Mouse (Mus musculus) lung, embryonic 15.5 days (tissue): ENCODE measurements around the gene Nrarp. TPM values are rescaled to one million over a fixed set of nuclear protein-coding genes. Genes with fewer than 3 reads are reported as not detected.

Experiments used
- ATAC-seq: fragments of 200-750 bp; cut with Nextera tagmentation; 2 replicates; pipeline ENCODE4 v1.8.0; 2017; ENCODE audit warnings: moderate number of reproducible peaks, borderline replicate concordance; ENCODE audit not compliant: low FRiP score, low TSS enrichment; ENCODE audit errors: extremely low read depth
- H3K27ac ChIP-seq: fragments of 300-500 bp; sonication (generic); 2 replicates; pipeline ENCODE4 v1.5.1; 2015; ENCODE audit warnings: moderate library complexity, mild to moderate bottlenecking, inconsistent platforms
- H3K27me3 ChIP-seq: fragments of 300-500 bp; sonication (generic); 2 replicates; pipeline ENCODE4 v1.6.1; 2015; ENCODE audit warnings: inconsistent platforms
- H3K36me3 ChIP-seq: fragments of 300-500 bp; sonication (generic); 2 replicates; pipeline ENCODE4 v1.6.1; 2015; ENCODE audit warnings: inconsistent platforms
- H3K4me1 ChIP-seq: fragments of 300-500 bp; sonication (generic); 2 replicates; pipeline ENCODE4 v1.6.1; 2015; ENCODE audit warnings: inconsistent platforms
- H3K4me2 ChIP-seq: fragments of 300-500 bp; sonication (generic); 2 replicates; pipeline ENCODE4 v1.6.1; 2015; ENCODE audit warnings: inconsistent platforms, mild to moderate bottlenecking, moderate library complexity
- H3K4me3 ChIP-seq: fragments of 300-500 bp; sonication (generic); 2 replicates; pipeline ENCODE4 v1.5.1; 2015; ENCODE audit warnings: mild to moderate bottlenecking, inconsistent platforms
- H3K9ac ChIP-seq: fragments of 300-500 bp; sonication (generic); 2 replicates; pipeline ENCODE4 v1.6.1; 2015; ENCODE audit warnings: inconsistent platforms
- H3K9me3 ChIP-seq: fragments of 300-500 bp; sonication (generic); 2 replicates; pipeline ENCODE4 v1.6.1; 2016; ENCODE audit warnings: inconsistent platforms
- WGBS: fragments of 180-500 bp; shearing (Covaris S2); methylation state at CpG from one replicate; pipeline ENCODE4 v1.1.7; 2015; 5-methylcytosine and 5-hydroxymethylcytosine counted together
- polyA plus RNA-seq: library from polyadenylated mRNA; unstranded; fragments of >200 nt; fragmentation: Nextera tagmentation; extraction: Ambion mirVana; gene quantifications from 2 replicates; pipeline ENCODE4 v1.2.1, GENCODE M21; 2015

Gene Nrarp
- polyA plus RNA-seq, 1 experiment from 2014 or later: 15.7 TPM

GRCm38 (mm10) chr2:25185625-25186574, 5.3 kb downstream of the Nrarp start:
- peaks cover 27% of the 10 kb centered on the region for H3K27me3 ChIP-seq
- H3K4me2 ChIP-seq: peak overlapping the region; percentile 97
- no peaks in the 10 kb centered on the region for H3K36me3 ChIP-seq
- no peaks in the 10 kb centered on the region for H3K9me3 ChIP-seq
- peak; percentile 60 for ATAC-seq
- under 1% methylated on average over 64 of the region's 64 CpGs for WGBS
- peak overlapping the region; percentile 49 for H3K4me3 ChIP-seq
- peak overlapping the region; percentile 83 for H3K27ac ChIP-seq
- H3K4me1 ChIP-seq: peaks cover 28% of the 10 kb centered on the region
- peak overlapping the region; percentile 55 for H3K9ac ChIP-seq

- no peak overlapping the region for H3K27ac ChIP-seq
- no peaks in the 10 kb centered on the region for H3K9me3 ChIP-seq
- peaks cover 21% of the 10 kb centered on the region for H3K27me3 ChIP-seq
- H3K4me1 ChIP-seq: peaks cover 22% of the 10 kb centered on the region
- no peaks in the 10 kb centered on the region for H3K36me3 ChIP-seq
- 32% methylated on average over 5 of the region's 5 CpGs for WGBS
- no peak overlapping the region for H3K9ac ChIP-seq
- peak overlapping the region; percentile 49; the same call in 1 of the 2 replicates for H3K4me3 ChIP-seq
- no peak for ATAC-seq
- peak overlapping the region; percentile 97 for H3K4me2 ChIP-seq
These were observed 6.0 kb downstream of the Nrarp start for GRCm38 (mm10) chr2:25186575-25186930.

- H3K9ac ChIP-seq: no peak overlapping the region
- no peaks in the 10 kb centered on the region for H3K9me3 ChIP-seq
- H3K4me2 ChIP-seq: no peak overlapping the region
- H3K27me3 ChIP-seq: peaks cover 10% of the 10 kb centered on the region
- 79% methylated on average over 6 of the region's 6 CpGs for WGBS
- no peak overlapping the region for H3K27ac ChIP-seq
- peaks cover 12% of the 10 kb centered on the region for H3K4me1 ChIP-seq
- no peaks in the 10 kb centered on the region for H3K36me3 ChIP-seq
- ATAC-seq: no peak
- H3K4me3 ChIP-seq: no peak overlapping the region
These were observed 7.3 kb downstream of the Nrarp start for GRCm38 (mm10) chr2:25187841-25188240.

- Histone ChIP-seq H3K9ac (peak overlapping the region; percentile 17; the same call in 1 of the 2 replicates), H3K4me2 (peak overlapping the region; percentile 21; the same call in 1 of the 2 replicates), H3K27ac (0 out of 2 replicates have a peak overlapping the region, but pooled peaks have one; percentile 15), H3K36me3 (no peaks in the 10 kb centered on the region), H3K27me3 (peaks cover 9% of the 10 kb centered on the region), H3K9me3 (no peaks in the 10 kb centered on the region), H3K4me1 (peaks cover 37% of the 10 kb centered on the region), H3K4me3 (no peak overlapping the region)
- peak; percentile 68 for ATAC-seq
- WGBS: 2% methylated on average over 6 of the region's 6 CpGs
These were observed 12.8 kb downstream of the Nrarp start for GRCm38 (mm10) chr2:25193330-25193770.

- H3K4me2 ChIP-seq: peak overlapping the region; percentile 14; the same call in 1 of the 2 replicates
- 69% methylated on average over 5 of the region's 5 CpGs for WGBS
- H3K4me3 ChIP-seq: no peak overlapping the region
- peaks cover 37% of the 10 kb centered on the region for H3K4me1 ChIP-seq
- H3K36me3 ChIP-seq: peaks cover 3% of the 10 kb centered on the region; the same call in 1 of the 2 replicates
- H3K9me3 ChIP-seq: no peaks in the 10 kb centered on the region
- H3K9ac ChIP-seq: peak overlapping the region; percentile 17; the same call in 1 of the 2 replicates
- no peak overlapping the region for H3K27ac ChIP-seq
- ATAC-seq: no peak
- peaks cover 9% of the 10 kb centered on the region for H3K27me3 ChIP-seq
These were observed 13.4 kb downstream of the Nrarp start for GRCm38 (mm10) chr2:25194006-25194405.

- H3K27ac ChIP-seq: 0 out of 2 replicates have a peak overlapping the region, but pooled peaks have one; percentile 12
- WGBS: 76% methylated on average over 17 of the region's 17 CpGs
- peaks cover 37% of the 10 kb centered on the region for H3K4me1 ChIP-seq
- H3K4me2 ChIP-seq: peak overlapping the region; percentile 65
- no peaks in the 10 kb centered on the region for H3K9me3 ChIP-seq
- peaks cover 9% of the 10 kb centered on the region for H3K27me3 ChIP-seq
- ATAC-seq: no peak
- no peak overlapping the region for H3K9ac ChIP-seq
- H3K4me3 ChIP-seq: no peak overlapping the region
- peaks cover 7% of the 10 kb centered on the region for H3K36me3 ChIP-seq
These were observed 14.1 kb downstream of the Nrarp start for GRCm38 (mm10) chr2:25194486-25195171.

GRCm38 (mm10) chr2:25195211-25196156, 14.9 kb downstream of the Nrarp start:
- Histone ChIP-seq H3K36me3 (peaks cover 15% of the 10 kb centered on the region), H3K4me1 (peaks cover 37% of the 10 kb centered on the region), H3K9me3 (no peaks in the 10 kb centered on the region), H3K27me3 (peaks cover 9% of the 10 kb centered on the region), H3K27ac (peak overlapping the region; percentile 74), H3K9ac (peak overlapping the region; percentile 39), H3K4me3 (peak overlapping the region; percentile 36), H3K4me2 (peak overlapping the region; percentile 65)
- peak; percentile 12; the same call in 1 of the 2 replicates for ATAC-seq
- 16% methylated on average over 55 of the region's 55 CpGs for WGBS

GRCm38 (mm10) chr2:25196172-25196954, 15.8 kb downstream of the Nrarp start, which contains the start of gene Tor4a:
Tor4a (minus strand) TSS chr2:25196886.
- H3K27ac ChIP-seq: peak within 1 kb of the TSS; percentile 74
- H3K4me1 ChIP-seq: peaks cover 37% of the 10 kb centered on the region
- no peaks in the 10 kb centered on the region for H3K9me3 ChIP-seq
- H3K4me2 ChIP-seq: peak within 1 kb of the TSS; percentile 65
- peak within 1 kb of the TSS; percentile 39 for H3K9ac ChIP-seq
- H3K36me3 ChIP-seq: peaks cover 24% of the 10 kb centered on the region
- 16% methylated on average over 8 of the region's 8 CpGs for WGBS
- H3K27me3 ChIP-seq: peaks cover 9% of the 10 kb centered on the region
- H3K4me3 ChIP-seq: peak within 1 kb of the TSS; percentile 36
- ATAC-seq: peak; percentile 55

- Histone ChIP-seq H3K4me3 (0 out of 2 replicates have a peak overlapping the region, but pooled peaks have one; percentile 36), H3K27ac (peak overlapping the region; percentile 74), H3K9ac (no peak overlapping the region; the same call in 1 of the 2 replicates), H3K36me3 (peaks cover 32% of the 10 kb centered on the region), H3K4me2 (peak overlapping the region; percentile 65), H3K27me3 (peaks cover 9% of the 10 kb centered on the region), H3K4me1 (peaks cover 37% of the 10 kb centered on the region), H3K9me3 (no peaks in the 10 kb centered on the region)
- 21% methylated on average over 2 of the region's 2 CpGs for WGBS
- no peak for ATAC-seq
These were observed 16.6 kb downstream of the Nrarp start for GRCm38 (mm10) chr2:25197191-25197590.

- no peak overlapping the region for H3K4me3 ChIP-seq
- H3K4me1 ChIP-seq: peaks cover 36% of the 10 kb centered on the region
- no peaks in the 10 kb centered on the region for H3K9me3 ChIP-seq
- H3K9ac ChIP-seq: no peak overlapping the region
- H3K27ac ChIP-seq: 0 out of 2 replicates have a peak overlapping the region, but pooled peaks have one; percentile 74
- peaks cover 40% of the 10 kb centered on the region for H3K36me3 ChIP-seq
- peaks cover 9% of the 10 kb centered on the region for H3K27me3 ChIP-seq
- no peak overlapping the region for H3K4me2 ChIP-seq
- ATAC-seq: no peak
These were observed 17.4 kb downstream of the Nrarp start for GRCm38 (mm10) chr2:25197946-25198345.
